Mouse (Mus musculus): ENCODE data around the gene Hoxc9. TPM values are rescaled to one million over a fixed set of nuclear protein-coding genes. Genes with fewer than 3 reads are reported as not detected.
A peak's percentile ranks its signal among the peaks of the same experiment; 100 is the strongest.

Gene Hoxc9
- total and polyA plus RNA-seq, 2 experiments from 2014 or later: not detected

DNA sequence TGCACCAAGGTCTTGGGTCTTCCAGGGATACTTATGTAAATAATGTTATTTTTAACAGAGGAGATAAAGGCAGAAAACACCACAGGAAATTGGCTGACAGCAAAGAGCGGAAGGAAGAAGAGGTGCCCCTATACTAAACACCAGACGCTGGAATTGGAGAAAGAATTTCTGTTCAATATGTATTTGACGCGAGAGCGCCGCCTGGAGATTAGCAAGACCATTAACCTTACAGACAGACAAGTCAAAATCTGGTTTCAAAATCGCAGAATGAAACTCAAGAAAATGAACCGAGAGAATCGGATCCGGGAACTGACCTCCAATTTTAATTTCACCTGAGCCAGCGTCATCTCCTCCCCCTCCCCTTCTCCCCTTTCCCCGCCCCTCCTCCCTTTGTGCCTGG is 5.5 kb upstream of the Hoxc9 start:
- H3K27ac ChIP-seq (ENCODE audit: low read depth, low read length): no peak overlapping the region
- ATAC-seq: no peak
- no peaks in the 10 kb centered on the region for H3K36me3 ChIP-seq (ENCODE audit: insufficient read depth)
- no peak overlapping the region for H3K4me2 ChIP-seq (ENCODE audit: low read depth)
- peaks cover 97% of the 10 kb centered on the region for H3K27me3 ChIP-seq (ENCODE audit: insufficient read depth, low read length)
- no peaks in the 10 kb centered on the region for H3K4me1 ChIP-seq (ENCODE audit: insufficient read depth)
- DNase-seq: no peak
- no peak overlapping the region for H3K9ac ChIP-seq
- TF ChIP-seq CTCF (IDR thresholded peaks at IDR 0.05; ENCODE audit: low read depth): peak; percentile 47
- no peaks in the 10 kb centered on the region for H3K9me3 ChIP-seq (ENCODE audit: low read length)
- whole genome bisulfite sequencing: 2% methylated on average over 12 of the region's 12 CpGs
- H3K4me3 ChIP-seq (ENCODE audit: low read depth, low read length): no peak overlapping the region

GRCm38 (mm10) chr15:102972254-102972653 is 4.0 kb upstream of the Hoxc9 start:
- H3K9ac ChIP-seq: no peak overlapping the region
- no peaks in the 10 kb centered on the region for H3K9me3 ChIP-seq (ENCODE audit: low read length)
- ATAC-seq: no peak
- H3K27ac ChIP-seq (ENCODE audit: low read depth, low read length): no peak overlapping the region
- no peaks in the 10 kb centered on the region for H3K36me3 ChIP-seq (ENCODE audit: insufficient read depth)
- peaks cover 91% of the 10 kb centered on the region for H3K27me3 ChIP-seq (ENCODE audit: insufficient read depth, low read length)
- DNase-seq: no peak
- TF ChIP-seq CTCF (IDR thresholded peaks at IDR 0.05; ENCODE audit: low read depth): no peak
- no peak overlapping the region for H3K4me3 ChIP-seq (ENCODE audit: low read depth, low read length)
- 2% methylated on average over 21 of the region's 21 CpGs for WGBS
- no peaks in the 10 kb centered on the region for H3K4me1 ChIP-seq (ENCODE audit: insufficient read depth)
- H3K4me2 ChIP-seq (ENCODE audit: low read depth): no peak overlapping the region

GRCm38 (mm10) chr15:102972753-102973152 is 3.5 kb upstream of the Hoxc9 start:
- no peak for TF ChIP-seq CTCF (IDR thresholded peaks at IDR 0.05; ENCODE audit: low read depth)
- DNase-seq (no peak), ATAC-seq (no peak)
- Histone ChIP-seq H3K4me2 (ENCODE audit: low read depth) (no peak overlapping the region), H3K4me1 (ENCODE audit: insufficient read depth) (no peaks in the 10 kb centered on the region), H3K9ac (no peak overlapping the region), H3K36me3 (ENCODE audit: insufficient read depth) (no peaks in the 10 kb centered on the region), H3K27ac (ENCODE audit: low read depth, low read length) (no peak overlapping the region), H3K9me3 (ENCODE audit: low read length) (no peaks in the 10 kb centered on the region), H3K4me3 (ENCODE audit: low read depth, low read length) (no peak overlapping the region), H3K27me3 (ENCODE audit: insufficient read depth, low read length) (peaks cover 91% of the 10 kb centered on the region)
- 1% methylated on average over 6 of the region's 6 CpGs for WGBS

GRCm38 (mm10) chr15:102975034-102975433 is 1.2 kb upstream of the Hoxc9 start:
- H3K9ac ChIP-seq: no peak overlapping the region
- H3K27me3 ChIP-seq (ENCODE audit: insufficient read depth, low read length): peaks cover 93% of the 10 kb centered on the region
- H3K4me1 ChIP-seq (ENCODE audit: insufficient read depth): no peaks in the 10 kb centered on the region
- no peak overlapping the region for H3K27ac ChIP-seq (ENCODE audit: low read depth, low read length)
- no peak for DNase-seq
- WGBS: 5% methylated on average over 7 of the region's 7 CpGs
- H3K4me2 ChIP-seq (ENCODE audit: low read depth): no peak overlapping the region
- no peak for TF ChIP-seq CTCF (IDR thresholded peaks at IDR 0.05; ENCODE audit: low read depth)
- H3K4me3 ChIP-seq (ENCODE audit: low read depth, low read length): no peak overlapping the region
- ATAC-seq: no peak
- no peaks in the 10 kb centered on the region for H3K36me3 ChIP-seq (ENCODE audit: insufficient read depth)
- H3K9me3 ChIP-seq (ENCODE audit: low read length): no peaks in the 10 kb centered on the region

- H3K9me3 ChIP-seq (ENCODE audit: low read length): no peaks in the 10 kb centered on the region
- WGBS: 2% methylated on average over 21 of the region's 21 CpGs
- no peak overlapping the region for H3K4me2 ChIP-seq (ENCODE audit: low read depth)
- no peak overlapping the region for H3K9ac ChIP-seq
- DNase-seq: no peak
- ATAC-seq: no peak
- H3K27me3 ChIP-seq (ENCODE audit: insufficient read depth, low read length): peaks cover 93% of the 10 kb centered on the region
- no peaks in the 10 kb centered on the region for H3K36me3 ChIP-seq (ENCODE audit: insufficient read depth)
- no peak for TF ChIP-seq CTCF (IDR thresholded peaks at IDR 0.05; ENCODE audit: low read depth)
- no peak overlapping the region for H3K27ac ChIP-seq (ENCODE audit: low read depth, low read length)
- H3K4me3 ChIP-seq (ENCODE audit: low read depth, low read length): no peak overlapping the region
- H3K4me1 ChIP-seq (ENCODE audit: insufficient read depth): no peaks in the 10 kb centered on the region
These were observed 539 bp upstream of the Hoxc9 start for GRCm38 (mm10) chr15:102975688-102976111.

DNA sequence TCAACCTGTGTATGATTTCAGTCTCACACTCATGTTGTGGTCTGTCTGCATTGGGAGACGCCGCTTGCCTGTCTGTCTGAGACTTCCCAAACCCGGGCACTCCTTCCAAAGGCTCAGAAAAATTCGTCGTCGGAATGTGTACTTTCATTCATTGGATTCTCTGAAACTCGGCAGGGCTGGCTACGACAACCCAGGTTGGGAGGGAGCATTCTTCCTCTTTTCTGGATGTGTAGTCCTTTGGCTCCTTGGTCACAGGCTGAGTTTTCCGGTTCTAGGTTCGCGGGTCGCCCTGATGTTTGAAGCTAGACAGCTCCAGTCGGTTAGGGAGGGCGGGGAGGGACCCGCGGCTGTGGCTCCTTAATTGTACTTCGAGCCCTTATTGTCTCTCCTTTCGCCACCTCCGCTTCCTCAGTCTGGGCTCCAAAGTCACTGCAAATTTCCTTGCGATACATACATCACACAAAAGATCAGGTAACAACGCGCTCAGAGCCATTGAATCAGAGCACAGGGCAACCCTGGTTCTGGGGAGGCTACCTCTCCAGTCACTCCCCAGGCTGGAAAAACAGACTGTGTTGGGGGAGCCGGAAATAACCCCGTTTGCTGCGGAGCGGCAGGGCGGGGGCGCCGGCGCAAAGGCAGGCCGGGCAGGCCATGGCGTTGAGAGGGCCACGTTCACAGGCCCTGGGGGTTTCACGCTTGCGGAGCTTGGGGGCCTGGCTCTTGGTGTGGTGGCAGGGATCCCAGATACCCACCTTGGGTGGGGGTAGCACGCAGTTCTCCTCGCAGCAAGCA is 588 bp downstream of the Hoxc9 start:
- no peak overlapping the region for H3K4me2 ChIP-seq (ENCODE audit: low read depth)
- no peaks in the 10 kb centered on the region for H3K9me3 ChIP-seq (ENCODE audit: low read length)
- H3K36me3 ChIP-seq (ENCODE audit: insufficient read depth): no peaks in the 10 kb centered on the region
- peaks cover 93% of the 10 kb centered on the region for H3K27me3 ChIP-seq (ENCODE audit: insufficient read depth, low read length)
- under 1% methylated on average over 37 of the region's 37 CpGs for WGBS
- H3K4me1 ChIP-seq (ENCODE audit: insufficient read depth): no peaks in the 10 kb centered on the region
- TF ChIP-seq CTCF (IDR thresholded peaks at IDR 0.05; ENCODE audit: low read depth): no peak
- ATAC-seq (no peak), DNase-seq (no peak)
- H3K27ac ChIP-seq (ENCODE audit: low read depth, low read length): no peak overlapping the region
- H3K4me3 ChIP-seq (ENCODE audit: low read depth, low read length): no peak overlapping the region
- no peak overlapping the region for H3K9ac ChIP-seq

GRCm38 (mm10) chr15:102977423-102977974 is 1.3 kb downstream of the Hoxc9 start:
- no peak overlapping the region for H3K4me2 ChIP-seq (ENCODE audit: low read depth)
- ATAC-seq (no peak), DNase-seq (no peak)
- H3K4me3 ChIP-seq (ENCODE audit: low read depth, low read length): no peak overlapping the region
- no peak overlapping the region for H3K9ac ChIP-seq
- H3K27me3 ChIP-seq (ENCODE audit: insufficient read depth, low read length): peaks cover 93% of the 10 kb centered on the region
- H3K4me1 ChIP-seq (ENCODE audit: insufficient read depth): no peaks in the 10 kb centered on the region
- no peak overlapping the region for H3K27ac ChIP-seq (ENCODE audit: low read depth, low read length)
- no peak for TF ChIP-seq CTCF (IDR thresholded peaks at IDR 0.05; ENCODE audit: low read depth)
- WGBS: 1% methylated on average over 16 of the region's 16 CpGs
- no peaks in the 10 kb centered on the region for H3K36me3 ChIP-seq (ENCODE audit: insufficient read depth)
- H3K9me3 ChIP-seq (ENCODE audit: low read length): no peaks in the 10 kb centered on the region

Data from forebrain, postnatal 0 days (tissue).